Mouse (Mus musculus): Measurements from ENCODE around the gene Inpp5d.

Gene Inpp5d

GRCm38 (mm10) chr1:87706361-87706760 is 86.2 kb downstream of the Inpp5d start:
- DNase-seq (ENCODE audit: low spot score) = no peak

- no peak for DNase-seq (ENCODE audit: low spot score)
Measured at GRCm38 (mm10) chr1:87709020-87709419, 88.9 kb downstream of the Inpp5d start.

- no peak for DNase-seq (ENCODE audit: low spot score)
Measured at GRCm38 (mm10) chr1:87709661-87710270, 89.7 kb downstream of the Inpp5d start.

- DNase-seq (ENCODE audit: low spot score) = no peak
Measured at GRCm38 (mm10) chr1:87711938-87712613, 92.0 kb downstream of the Inpp5d start.

GRCm38 (mm10) chr1:87712614-87712971 is 92.5 kb downstream of the Inpp5d start:
- DNase-seq (ENCODE audit: low spot score) = no peak

GRCm38 (mm10) chr1:87721382-87721781 is 101.3 kb downstream of the Inpp5d start:
- peak; percentile 26 for DNase-seq (ENCODE audit: low spot score)

GRCm38 (mm10) chr1:87722081-87722480 is 102.0 kb downstream of the Inpp5d start:
- DNase-seq (ENCODE audit: low spot score) = peak; percentile 7

GRCm38 (mm10) chr1:87723351-87723750 is 103.2 kb downstream of the Inpp5d start:
- DNase-seq (ENCODE audit: low spot score) = no peak

GRCm38 (mm10) chr1:87729070-87729469 is 109.0 kb downstream of the Inpp5d start:
- no peak for DNase-seq (ENCODE audit: low spot score)

- DNase-seq (ENCODE audit: low spot score) = no peak
Measured at GRCm38 (mm10) chr1:87729850-87730249, 109.7 kb downstream of the Inpp5d start.

- no peak for DNase-seq (ENCODE audit: low spot score)
Measured at GRCm38 (mm10) chr1:87730271-87730670, 110.2 kb downstream of the Inpp5d start.

- DNase-seq (ENCODE audit: low spot score) = no peak
Measured at GRCm38 (mm10) chr1:87733212-87733611, 113.1 kb downstream of the Inpp5d start.

GRCm38 (mm10) chr1:87734153-87734552 is 114.0 kb downstream of the Inpp5d start:
- no peak for DNase-seq (ENCODE audit: low spot score)

GRCm38 (mm10) chr1:87740584-87741290 is 120.6 kb downstream of the Inpp5d start:
- no peak for DNase-seq (ENCODE audit: low spot score)

- DNase-seq (ENCODE audit: low spot score) = no peak
Measured at GRCm38 (mm10) chr1:87749360-87749973, 129.4 kb downstream of the Inpp5d start.

GRCm38 (mm10) chr1:87755641-87756470 is 135.7 kb downstream of the Inpp5d start, which contains the start of gene Atg16l1:
TSS of gene Atg16l1 (plus strand) at chr1:87755870.
- peak; percentile 97 for DNase-seq (ENCODE audit: low spot score)

- DNase-seq (ENCODE audit: low spot score) = no peak
Measured at GRCm38 (mm10) chr1:87763821-87764220, 143.7 kb downstream of the Inpp5d start.

- DNase-seq (ENCODE audit: low spot score) = no peak
Measured at GRCm38 (mm10) chr1:87765741-87766140, 145.6 kb downstream of the Inpp5d start.

GRCm38 (mm10) chr1:87766233-87766632 is 146.1 kb downstream of the Inpp5d start:
- no peak for DNase-seq (ENCODE audit: low spot score)

- no peak for DNase-seq (ENCODE audit: low spot score)
Measured at GRCm38 (mm10) chr1:87769263-87769662, 149.2 kb downstream of the Inpp5d start.

Measured in MN1 (cell line).